Mouse (Mus musculus) G1E-ER4 (cell line): Measurements from ENCODE around the gene Mdm2. TPM values are rescaled to one million over a fixed set of nuclear protein-coding genes. Genes with fewer than 3 reads are reported as not detected.
A peak's percentile ranks its signal among the peaks of the same experiment; 100 is the strongest.

Source experiments
- GATA1 ChIP-seq: IDR thresholded peaks from one replicate; pipeline ENCODE4 v1.8.0; 2012; ENCODE audit warnings: low read length, inconsistent platforms
- polyA plus RNA-seq: library from polyadenylated mRNA; stranded (reverse); fragments of >175 nt; gene quantifications from 2 replicates; pipeline ENCODE4 v1.2.3, GENCODE M21; 2012

The Mdm2 gene
- polyA plus RNA-seq, 1 experiment = 28.2 TPM

GRCm38 (mm10) chr10:117684298-117685170, 26.0 kb downstream of the Mdm2 start:
- TF ChIP-seq GATA1 = no peak

GRCm38 (mm10) chr10:117683734-117684037, 26.9 kb downstream of the Mdm2 start:
- TF ChIP-seq GATA1 = no peak

DNA sequence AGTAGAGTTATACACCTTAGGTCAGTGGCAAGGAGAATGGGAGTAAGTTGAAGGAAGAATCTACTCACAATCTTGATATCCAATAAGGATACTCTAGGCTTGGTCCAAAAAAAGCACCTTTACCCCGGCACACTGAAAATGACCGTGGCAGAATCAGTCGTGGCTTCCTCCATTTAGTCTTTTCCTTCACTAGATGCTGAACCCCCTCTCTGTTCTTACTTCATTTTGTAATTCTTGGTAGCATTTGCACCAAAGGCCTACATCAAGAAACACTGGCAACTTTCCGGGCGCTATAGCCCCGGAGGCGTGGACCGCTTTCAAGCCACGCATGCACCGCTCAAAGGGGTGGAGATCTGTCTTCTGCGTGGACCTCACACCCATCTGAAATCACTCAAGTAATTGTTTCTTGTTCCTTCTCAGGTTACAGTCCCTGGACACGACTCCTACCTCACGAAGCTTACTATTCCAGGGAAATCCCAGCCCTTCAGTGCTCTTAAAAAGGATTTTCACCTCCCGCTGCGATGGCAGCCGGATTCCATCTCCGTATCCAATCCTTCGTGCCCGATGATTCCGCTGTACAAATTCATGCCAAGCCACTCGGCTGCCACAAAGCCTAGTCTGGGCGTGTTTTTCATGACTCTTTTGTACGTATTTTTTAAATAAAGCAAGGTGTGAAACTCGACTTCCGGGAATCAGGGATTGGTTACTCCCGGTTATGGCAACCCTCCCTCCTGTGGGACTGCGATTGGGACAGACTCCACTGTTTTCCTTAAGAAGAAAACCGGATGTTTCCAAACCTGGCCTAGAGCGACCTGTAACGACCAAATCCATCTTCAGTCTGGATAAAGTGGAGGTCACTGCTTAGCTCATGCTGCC, 27.5 kb downstream of the Mdm2 start:
- no peak for TF ChIP-seq GATA1

- no peak for TF ChIP-seq GATA1
These were observed 28.3 kb downstream of the Mdm2 start for GRCm38 (mm10) chr10:117681999-117682857.

DNA sequence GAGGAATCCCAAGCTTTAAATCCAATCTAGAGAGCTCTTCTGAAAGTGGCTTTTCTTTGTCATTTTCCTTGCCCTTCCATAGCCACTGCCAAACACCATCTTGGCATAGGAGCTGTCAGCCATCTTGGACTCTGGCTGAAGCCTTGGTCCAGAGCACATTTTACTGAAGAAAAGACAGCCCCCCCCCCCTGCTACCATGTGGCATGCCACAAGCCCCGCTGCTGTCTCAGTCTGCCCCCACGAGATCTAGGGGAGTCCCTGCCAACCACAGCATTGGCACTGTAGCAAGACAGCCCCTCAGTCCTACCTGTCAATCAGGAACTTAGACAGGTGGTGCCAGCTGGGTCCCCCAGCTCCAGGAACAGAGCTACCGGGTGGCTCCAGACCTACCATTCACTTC, 29.0 kb downstream of the Mdm2 start:
- TF ChIP-seq GATA1 = no peak

- TF ChIP-seq GATA1 = no peak
These were observed 29.6 kb downstream of the Mdm2 start for GRCm38 (mm10) chr10:117680868-117681513.

DNA sequence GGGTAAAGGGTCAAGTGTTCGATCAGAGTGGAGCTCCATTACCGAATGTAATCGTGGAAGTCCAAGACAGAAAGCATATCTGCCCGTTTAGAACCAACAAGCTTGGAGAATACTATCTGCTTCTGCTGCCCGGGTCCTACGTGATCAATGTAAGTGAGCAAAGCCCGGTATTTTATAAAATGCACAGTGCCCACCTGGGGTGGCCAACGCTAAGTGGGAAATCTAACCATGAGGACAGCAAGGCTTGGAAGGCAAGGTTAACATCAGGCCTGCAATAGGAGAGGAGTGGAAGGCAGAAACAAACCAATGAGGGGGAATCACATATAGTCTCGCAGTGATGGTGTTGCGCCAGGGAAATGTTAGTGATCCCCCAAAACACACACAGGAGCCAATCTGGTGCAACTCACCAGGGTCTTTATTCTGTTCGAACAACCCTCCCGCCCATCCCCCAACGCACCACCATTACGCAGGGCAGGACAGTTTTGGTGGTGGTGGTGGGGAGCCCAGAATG, 30.5 kb downstream of the Mdm2 start:
- no peak for TF ChIP-seq GATA1

GRCm38 (mm10) chr10:117679029-117679686, 31.4 kb downstream of the Mdm2 start:
- no peak for TF ChIP-seq GATA1

DNA sequence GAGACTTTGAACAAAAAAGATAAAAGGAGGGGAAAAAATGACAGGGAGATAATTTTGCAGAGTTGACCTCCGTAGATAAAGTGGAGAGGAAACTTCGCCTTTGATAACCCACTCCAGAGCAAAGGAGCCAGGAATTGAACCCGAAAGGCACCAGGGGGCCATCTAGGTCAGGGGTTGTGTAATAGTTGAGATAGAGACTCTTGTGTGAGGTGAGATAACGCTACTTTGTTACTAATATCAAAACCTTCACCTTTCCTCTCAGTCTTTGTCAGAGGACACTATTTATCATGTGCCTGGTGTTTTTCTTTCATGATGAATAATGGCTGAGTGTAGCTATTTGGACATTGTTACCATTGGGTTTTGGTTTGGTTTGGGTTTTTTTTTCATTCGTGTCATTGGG, 32.2 kb downstream of the Mdm2 start:
- peak; percentile 15 for TF ChIP-seq GATA1

DNA sequence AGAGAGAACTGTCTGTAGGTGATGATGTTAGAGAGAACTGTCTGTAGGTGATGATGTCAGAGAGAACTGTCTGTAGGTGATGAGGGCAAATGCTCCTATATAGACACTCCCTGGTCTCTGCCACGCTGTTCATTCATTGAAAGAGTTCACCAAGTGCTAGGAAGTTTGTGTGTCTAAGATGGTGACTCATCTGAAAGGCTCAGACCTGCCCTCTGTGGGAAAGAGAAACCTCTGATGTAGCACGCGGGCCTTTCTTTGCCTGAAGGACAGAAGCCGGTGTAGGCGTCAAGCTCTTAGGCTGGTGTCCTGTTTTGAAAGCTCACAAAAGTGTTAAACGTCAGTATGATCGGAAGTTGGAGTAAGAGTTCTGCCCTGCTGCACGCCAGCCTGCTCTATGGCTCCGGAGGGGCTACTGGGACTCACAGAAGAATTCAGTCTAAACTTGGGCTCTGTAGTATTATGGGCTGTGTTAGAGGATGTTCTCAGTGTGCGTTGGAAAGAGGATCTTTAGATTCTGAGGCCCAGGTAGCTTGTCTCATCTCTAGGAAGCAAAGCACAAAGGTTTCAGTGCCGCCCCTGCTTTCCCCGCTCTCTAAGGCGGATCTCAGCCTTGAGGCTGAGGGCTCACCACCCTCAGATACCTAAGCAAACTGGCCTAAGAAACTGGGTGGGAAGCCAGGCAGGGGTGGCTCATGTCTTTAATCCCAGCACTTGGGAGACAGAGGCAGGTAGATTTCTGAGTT, 32.9 kb downstream of the Mdm2 start:
- no peak for TF ChIP-seq GATA1

DNA sequence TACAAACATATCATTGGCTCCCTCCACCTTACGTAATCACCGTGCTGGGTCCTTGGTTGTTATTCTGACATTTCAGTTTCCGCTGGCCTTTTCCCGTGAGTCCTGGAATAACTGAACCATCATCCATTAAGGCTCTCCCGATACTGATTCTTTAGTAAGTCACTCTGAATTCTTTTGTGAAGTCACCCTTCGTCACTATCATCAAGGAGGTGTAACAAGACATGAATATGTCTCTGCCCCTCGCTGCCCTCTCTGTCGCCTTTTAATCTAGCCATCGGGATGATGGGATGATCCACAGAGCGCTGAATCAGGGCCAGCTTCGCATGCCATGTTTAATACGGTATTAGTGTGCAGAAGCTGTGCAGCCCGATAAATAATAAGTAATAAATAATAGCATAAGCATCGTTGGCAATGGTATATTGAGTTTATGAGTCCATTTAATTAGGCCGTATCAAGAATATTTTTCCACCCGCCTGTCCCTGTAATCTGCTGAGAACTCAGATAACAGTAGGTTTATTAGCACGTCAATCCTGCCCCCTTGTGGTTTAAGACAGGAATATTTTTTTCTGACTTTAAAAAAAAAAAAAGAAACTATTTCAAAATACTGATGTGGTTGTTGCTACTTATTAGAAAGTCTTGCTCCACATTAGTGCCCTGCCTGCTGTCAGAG, 33.8 kb downstream of the Mdm2 start:
- TF ChIP-seq GATA1 = no peak

DNA sequence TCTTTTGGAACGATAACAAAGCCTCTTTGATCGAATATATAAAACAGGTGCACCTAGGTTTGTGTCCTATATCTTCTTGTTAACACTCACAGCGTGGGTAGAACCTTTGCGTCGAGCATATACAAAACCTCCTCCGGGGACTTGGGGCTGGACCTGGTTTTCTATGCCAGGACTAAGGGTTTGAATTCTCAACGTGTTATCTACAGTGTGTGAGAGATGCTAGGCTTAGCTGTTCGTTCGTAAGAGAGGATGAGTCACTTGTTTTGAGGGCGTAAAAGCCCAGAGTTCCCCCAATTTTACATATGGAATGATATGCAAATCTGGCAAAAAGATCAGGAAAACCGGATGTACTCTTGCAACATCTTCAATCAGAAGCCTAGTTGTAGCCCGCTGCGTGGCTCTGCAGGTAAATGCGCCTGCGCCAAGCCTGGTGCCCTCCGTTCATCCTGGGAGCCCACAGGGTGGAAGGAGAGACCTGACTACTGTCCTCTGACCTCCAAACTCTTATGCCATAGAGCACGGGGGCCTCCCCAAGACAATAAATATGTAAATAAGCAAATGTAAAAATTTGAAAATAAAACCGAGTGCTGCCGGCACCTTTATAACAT, 34.4 kb downstream of the Mdm2 start:
- no peak for TF ChIP-seq GATA1
